Comparison of ENCODE assay signal across 16 mouse cellular contexts in genomic region chr5:103022504-103023172, GRCm38 (mm10).
DNase-seq lines count a peak whose midpoint lies in the region; ATAC-seq and TF ChIP-seq lines count a peak whose summit lies in the region.
"Had no signal": no experiment of that assay in that cellular context is flagged by ENCODE, and none has a peak within 500 bp of the region (broad histone marks: within the 10 kb centered on the region; RNA-seq: fewer than 3 reads in every experiment).

No protein-coding gene starts in this region.

- H3K4me2 ChIP-seq in forebrain, embryonic 15.5 days (replicated peaks): no peak overlapping the region
- H3K4me2 ChIP-seq in forebrain, embryonic 12.5 days: no peak overlapping the region
- no peak overlapping the region for H3K4me2 ChIP-seq in midbrain, embryonic 11.5 days
- no peak overlapping the region for H3K4me2 ChIP-seq in hindbrain, postnatal 0 days (ENCODE audit: low read depth, low read length)
- H3K4me2 ChIP-seq: embryonic facial prominence, embryonic 12.5 days; neural tube, embryonic 12.5 days had no signal

- DNase-seq in midbrain, embryonic 10.5 days (ENCODE audit: low spot score): no peak
- DNase-seq in midbrain, embryonic 11.5 days (ENCODE audit: low spot score, missing footprints): no peak
- no peak for DNase-seq in hindbrain, postnatal 0 days (ENCODE audit: low spot score)
- DNase-seq in right cerebral cortex, postnatal 25 days: peak; percentile 54
- no peak for DNase-seq in kidney, postnatal 36 days
- DNase-seq in heart, adult 18-20 months: no peak
- DNase-seq: B cell, adult 2 months; kidney, postnatal 10 days; liver, postnatal 0 days; spleen, adult 18-20 months had no signal

- H3K36me3 ChIP-seq in forebrain, embryonic 15.5 days: no peaks in the 10 kb centered on the region
- H3K36me3 ChIP-seq in forebrain, embryonic 12.5 days (replicated peaks): no peaks in the 10 kb centered on the region
- no peaks in the 10 kb centered on the region for H3K36me3 ChIP-seq in midbrain, embryonic 10.5 days
- H3K36me3 ChIP-seq in midbrain, embryonic 11.5 days (ENCODE audit: control insufficient read depth, insufficient read depth, low read length): no peaks in the 10 kb centered on the region
- H3K36me3 ChIP-seq in hindbrain, postnatal 0 days (ENCODE audit: insufficient read depth, low read length): no peaks in the 10 kb centered on the region
- H3K36me3 ChIP-seq: embryonic facial prominence, embryonic 12.5 days; G1E; heart, embryonic 10.5 days; neural tube, embryonic 12.5 days had no signal

- no peak overlapping the region for H3K9ac ChIP-seq in forebrain, embryonic 15.5 days (replicated peaks)
- H3K9ac ChIP-seq in forebrain, embryonic 12.5 days: no peak overlapping the region
- H3K9ac ChIP-seq in midbrain, embryonic 11.5 days (ENCODE audit: low read length): no peak overlapping the region
- 0 out of 2 replicates have a peak overlapping the region, but pooled peaks have one; percentile 28 for H3K9ac ChIP-seq in hindbrain, postnatal 0 days (replicated peaks; ENCODE audit: low read length)
- H3K9ac ChIP-seq: embryonic facial prominence, embryonic 12.5 days; liver, postnatal 0 days; neural tube, embryonic 12.5 days had no signal

- H3K27me3 ChIP-seq in forebrain, embryonic 15.5 days: no peaks in the 10 kb centered on the region
- H3K27me3 ChIP-seq in forebrain, embryonic 12.5 days: no peaks in the 10 kb centered on the region
- H3K27me3 ChIP-seq in midbrain, embryonic 10.5 days (ENCODE audit: low read depth, poor library complexity, severe bottlenecking): no peaks in the 10 kb centered on the region
- H3K27me3 ChIP-seq in midbrain, embryonic 11.5 days (ENCODE audit: control insufficient read depth, insufficient read depth, low read length): no peaks in the 10 kb centered on the region
- H3K27me3 ChIP-seq in hindbrain, postnatal 0 days (ENCODE audit: insufficient read depth, low read length): no peaks in the 10 kb centered on the region
- H3K27me3 ChIP-seq: embryonic facial prominence, embryonic 12.5 days; neural tube, embryonic 12.5 days had no signal

- H3K9me3 ChIP-seq in forebrain, embryonic 15.5 days: no peaks in the 10 kb centered on the region
- H3K9me3 ChIP-seq in forebrain, embryonic 12.5 days: no peaks in the 10 kb centered on the region
- H3K9me3 ChIP-seq in midbrain, embryonic 10.5 days (replicated peaks): no peaks in the 10 kb centered on the region
- no peaks in the 10 kb centered on the region for H3K9me3 ChIP-seq in midbrain, embryonic 11.5 days (ENCODE audit: control insufficient read depth, low read length)
- no peaks in the 10 kb centered on the region for H3K9me3 ChIP-seq in hindbrain, postnatal 0 days (ENCODE audit: low read length)
- H3K9me3 ChIP-seq: heart, embryonic 10.5 days; neural tube, embryonic 12.5 days had no signal

- peaks cover 31% of the 10 kb centered on the region for H3K4me1 ChIP-seq in forebrain, embryonic 15.5 days
- H3K4me1 ChIP-seq in forebrain, embryonic 12.5 days: peaks cover 20% of the 10 kb centered on the region
- peaks cover 39% of the 10 kb centered on the region for H3K4me1 ChIP-seq in midbrain, embryonic 10.5 days
- H3K4me1 ChIP-seq in midbrain, embryonic 11.5 days (ENCODE audit: control insufficient read depth, insufficient read depth, low read length): peaks cover 10% of the 10 kb centered on the region; the same call in 1 of the 2 replicates
- no peaks in the 10 kb centered on the region; the same call in 1 of the 2 replicates for H3K4me1 ChIP-seq in hindbrain, postnatal 0 days (ENCODE audit: insufficient read depth, low read length)
- H3K4me1 ChIP-seq: embryonic facial prominence, embryonic 12.5 days had no signal

- ATAC-seq in forebrain, embryonic 15.5 days (replicated peaks): no peak
- ATAC-seq in forebrain, embryonic 12.5 days (ENCODE audit: low FRiP score): no peak
- no peak for ATAC-seq in midbrain, embryonic 11.5 days (ENCODE audit: low FRiP score)
- ATAC-seq in hindbrain, postnatal 0 days: 0 out of 2 replicates have a peak, but pooled peaks have one; percentile 28
- ATAC-seq: liver, postnatal 0 days had no signal

- 61% methylated on average over 7 of the region's 7 CpGs for WGBS in forebrain, embryonic 15.5 days
- WGBS in forebrain, embryonic 12.5 days: 62% methylated on average over 7 of the region's 7 CpGs
- 72% methylated on average over 7 of the region's 7 CpGs for WGBS in midbrain, embryonic 10.5 days
- WGBS in midbrain, embryonic 11.5 days: 63% methylated on average over 7 of the region's 7 CpGs
- WGBS in hindbrain, postnatal 0 days: 47% methylated on average over 7 of the region's 7 CpGs

- no peak overlapping the region for H3K4me3 ChIP-seq in forebrain, embryonic 15.5 days
- H3K4me3 ChIP-seq in forebrain, embryonic 12.5 days (replicated peaks): no peak overlapping the region
- H3K4me3 ChIP-seq in midbrain, embryonic 10.5 days: no peak overlapping the region
- no peak overlapping the region for H3K4me3 ChIP-seq in midbrain, embryonic 11.5 days (ENCODE audit: low read depth, low read length)
- H3K4me3 ChIP-seq in hindbrain, postnatal 0 days (ENCODE audit: low read length): no peak overlapping the region
- H3K4me3 ChIP-seq: embryonic facial prominence, embryonic 12.5 days; heart, embryonic 10.5 days; neural tube, embryonic 12.5 days had no signal

- H3K27ac ChIP-seq in forebrain, embryonic 15.5 days (replicated peaks): peak overlapping the region; percentile 57
- no peak overlapping the region for H3K27ac ChIP-seq in forebrain, embryonic 12.5 days
- peak overlapping the region; percentile 39; the same call in 1 of the 2 replicates for H3K27ac ChIP-seq in midbrain, embryonic 10.5 days (replicated peaks)
- no peak overlapping the region for H3K27ac ChIP-seq in midbrain, embryonic 11.5 days (ENCODE audit: low read depth, low read length)
- H3K27ac ChIP-seq in hindbrain, postnatal 0 days: peak overlapping the region; percentile 54
- H3K27ac ChIP-seq: embryonic facial prominence, embryonic 12.5 days; heart, embryonic 10.5 days; neural tube, embryonic 12.5 days had no signal

- no peak for TF ChIP-seq CTCF in hindbrain, postnatal 0 days (IDR thresholded peaks at IDR 0.05; ENCODE audit: low read depth)

Comparison
In these comparisons a context has a peak if more than half of its experiments do, and no peak if none do; other contexts are left out.
1. H3K27ac ChIP-seq: peak in forebrain, embryonic 15.5 days (single experiment), midbrain, embryonic 10.5 days (single experiment) and hindbrain, postnatal 0 days (single experiment); none in forebrain, embryonic 12.5 days (single experiment) and midbrain, embryonic 11.5 days (single experiment).